Mouse (Mus musculus): ENCODE measurements around the gene Mllt3. TPM values are rescaled to one million over a fixed set of nuclear protein-coding genes. Genes with fewer than 3 reads are reported as not detected.
A peak's percentile ranks its signal among the peaks of the same experiment; 100 is the strongest.

Mllt3 gene
- polyA plus RNA-seq, 1 experiment from 2014 or later = 51.9 TPM

DNA sequence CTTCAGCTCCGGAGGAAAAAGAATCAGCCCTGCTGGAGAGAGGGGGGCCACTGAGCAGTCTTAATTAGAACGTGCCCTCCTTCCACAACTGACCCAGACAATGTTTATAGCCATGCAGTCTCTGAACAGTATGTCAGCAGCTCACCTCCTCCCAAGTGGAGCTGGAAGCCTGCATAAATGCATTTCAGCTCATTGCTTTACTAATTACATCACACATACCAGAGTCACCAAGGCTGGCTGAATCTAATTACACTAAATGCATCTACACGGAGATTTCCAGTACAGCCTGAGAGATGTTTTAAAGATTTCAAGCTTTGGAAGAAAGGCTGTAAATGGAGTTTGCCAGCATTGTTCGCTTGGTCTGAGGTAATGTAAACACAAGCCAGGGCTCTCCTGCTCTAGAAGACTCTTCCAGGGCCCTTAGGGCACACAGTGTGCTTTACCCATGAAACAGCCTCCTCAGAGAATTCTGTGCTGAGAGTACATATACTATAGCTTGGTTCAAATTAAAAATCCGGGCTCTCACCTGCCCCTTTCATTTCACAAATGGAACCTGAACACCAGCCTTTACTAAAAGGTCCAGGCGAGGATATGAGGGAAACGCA is 293.5 kb downstream of the Mllt3 start:
- Histone ChIP-seq H3K9ac (no peak overlapping the region), H3K27ac (peak overlapping the region; percentile 55; the same call in 1 of the 2 replicates), H3K27me3 (peaks cover 17% of the 10 kb centered on the region; the same call in 1 of the 2 replicates), H3K4me2 (replicated peaks) (no peak overlapping the region), H3K4me1 (peaks cover 36% of the 10 kb centered on the region), H3K4me3 (no peak overlapping the region), H3K9me3 (no peaks in the 10 kb centered on the region), H3K36me3 (no peaks in the 10 kb centered on the region)
- 21% methylated on average over 7 of the region's 7 CpGs for WGBS
- peak; percentile 51; the same call in 1 of the 2 replicates for ATAC-seq (ENCODE audit: low FRiP score, low read depth)

DNA sequence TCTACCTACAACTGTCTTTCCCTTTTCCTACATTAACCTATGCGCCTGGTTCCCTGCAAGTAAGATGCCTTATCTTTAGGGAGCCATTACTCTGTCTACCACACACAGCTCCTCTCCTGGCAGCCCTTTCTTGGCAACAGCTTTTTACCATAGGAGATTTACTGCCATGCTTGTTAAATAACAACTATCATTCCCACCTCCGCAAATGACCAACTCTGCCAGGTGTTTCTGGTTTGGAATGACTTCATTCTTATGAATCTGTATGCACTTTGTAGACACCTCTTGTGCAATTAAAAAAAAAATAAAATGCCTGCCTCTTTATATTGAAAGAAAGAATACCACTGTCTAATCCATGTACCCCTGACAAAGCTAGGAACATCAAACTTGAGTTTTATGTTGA is 294.1 kb downstream of the Mllt3 start:
- peak overlapping the region; percentile 55; the same call in 1 of the 2 replicates for H3K27ac ChIP-seq
- 26% methylated on average over 2 of the region's 2 CpGs for WGBS

DNA sequence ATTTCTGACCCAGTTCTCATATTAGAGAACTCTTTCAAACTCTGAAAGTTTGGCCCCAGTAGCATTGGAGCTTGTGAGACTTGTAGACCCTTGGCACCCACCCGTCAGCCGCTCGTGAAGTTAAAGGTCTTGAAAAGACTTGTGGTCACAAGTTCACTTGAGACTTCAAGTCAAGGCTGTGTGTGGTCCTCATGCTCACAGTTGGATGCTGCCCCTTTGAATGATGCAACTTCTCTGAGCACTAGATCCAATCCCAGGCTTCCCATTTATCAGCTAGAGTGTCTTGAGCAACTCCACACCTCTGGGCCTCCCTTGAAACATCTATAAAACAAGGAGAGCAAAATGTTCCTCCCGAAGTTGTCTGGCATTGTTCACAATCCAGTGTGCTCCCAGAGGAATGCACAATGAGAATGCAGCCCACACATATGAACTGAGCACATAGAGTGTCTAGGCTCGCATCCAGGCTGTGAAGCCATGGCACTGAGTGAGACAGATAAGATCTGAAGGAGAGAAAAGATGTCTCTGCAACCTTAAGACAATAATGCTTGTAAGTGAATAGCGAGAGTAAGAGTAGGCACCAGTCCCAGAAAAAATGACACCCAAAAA is 295.9 kb downstream of the Mllt3 start:
- no peak for ATAC-seq (ENCODE audit: low FRiP score, low read depth)
- 73% methylated on average over 6 of the region's 6 CpGs for WGBS

More for the DNA sequence above, 294.1 kb downstream of the Mllt3 start:
- peaks cover 36% of the 10 kb centered on the region for H3K4me1 ChIP-seq
- H3K4me2 ChIP-seq (replicated peaks) = no peak overlapping the region
- H3K27me3 ChIP-seq = peaks cover 20% of the 10 kb centered on the region; the same call in 1 of the 2 replicates
- no peak overlapping the region for H3K4me3 ChIP-seq
- H3K9me3 ChIP-seq = no peaks in the 10 kb centered on the region
- ATAC-seq (ENCODE audit: low FRiP score, low read depth) = no peak
- H3K36me3 ChIP-seq = no peaks in the 10 kb centered on the region
- no peak overlapping the region for H3K9ac ChIP-seq

DNA sequence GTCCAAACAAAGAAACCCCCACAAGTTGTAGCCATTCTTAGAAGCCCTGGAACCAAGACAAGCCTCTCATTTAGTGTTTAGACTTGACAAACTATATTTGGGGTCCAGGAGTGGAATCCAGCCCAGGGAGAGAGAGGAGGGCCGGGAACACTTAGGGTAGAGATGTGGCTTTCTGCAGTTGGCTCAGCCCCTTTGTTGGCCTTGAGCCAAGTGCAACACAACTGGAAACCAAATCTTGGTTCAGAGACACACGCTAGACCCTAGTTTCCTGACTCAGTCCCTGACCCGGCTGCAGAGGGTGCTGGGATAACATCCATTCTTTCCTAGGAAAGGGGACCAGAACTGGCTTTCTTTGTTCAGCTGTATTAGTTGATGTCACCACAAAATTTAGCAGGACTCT is 296.4 kb downstream of the Mllt3 start:
- no peak overlapping the region for H3K4me3 ChIP-seq
- peaks cover 37% of the 10 kb centered on the region for H3K4me1 ChIP-seq
- H3K27me3 ChIP-seq = peaks cover 19% of the 10 kb centered on the region; the same call in 1 of the 2 replicates
- no peaks in the 10 kb centered on the region for H3K9me3 ChIP-seq
- no peak overlapping the region for H3K27ac ChIP-seq
- no peaks in the 10 kb centered on the region for H3K36me3 ChIP-seq
- ATAC-seq (ENCODE audit: low FRiP score, low read depth) = no peak
- no peak overlapping the region for H3K9ac ChIP-seq
- no peak overlapping the region for H3K4me2 ChIP-seq (replicated peaks)
- WGBS = 47% methylated on average over 3 of the region's 3 CpGs

More for the DNA sequence above, 295.9 kb downstream of the Mllt3 start:
- Histone ChIP-seq H3K9me3 (no peaks in the 10 kb centered on the region), H3K27ac (no peak overlapping the region), H3K27me3 (peaks cover 21% of the 10 kb centered on the region; the same call in 1 of the 2 replicates), H3K4me3 (no peak overlapping the region), H3K4me2 (replicated peaks) (no peak overlapping the region), H3K36me3 (no peaks in the 10 kb centered on the region), H3K4me1 (peaks cover 36% of the 10 kb centered on the region), H3K9ac (no peak overlapping the region)

DNA sequence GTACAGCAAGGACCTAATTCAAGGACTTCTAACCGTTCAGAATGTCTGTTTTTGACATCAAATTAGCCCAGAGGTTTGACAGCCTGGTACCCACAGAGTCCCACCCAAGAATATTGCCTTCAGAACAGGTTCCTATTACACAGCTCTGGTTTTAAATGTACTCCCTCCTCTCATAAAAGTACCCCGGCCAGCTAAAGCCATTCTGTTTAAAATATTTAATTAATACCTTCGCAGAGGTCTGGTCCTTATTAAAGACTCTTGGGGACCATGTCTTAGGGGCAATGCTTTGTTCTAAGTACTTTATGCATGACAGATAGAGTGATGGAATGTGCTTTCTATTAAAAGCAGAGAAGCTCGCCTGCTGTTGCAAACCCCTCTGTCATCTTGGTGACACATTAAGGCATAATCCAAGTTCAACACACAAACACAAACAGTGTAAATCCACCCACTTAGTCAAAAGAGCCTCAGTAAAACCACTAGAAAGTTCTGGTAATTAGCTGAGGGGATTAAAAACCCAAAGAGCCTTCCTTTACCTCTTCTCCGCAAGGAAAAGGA is 302.0 kb downstream of the Mllt3 start:
- H3K4me1 ChIP-seq = peaks cover 12% of the 10 kb centered on the region
- no peak overlapping the region for H3K4me3 ChIP-seq
- H3K4me2 ChIP-seq (replicated peaks) = peak overlapping the region; percentile 21; the same call in 1 of the 2 replicates
- WGBS = 10% methylated on average over 5 of the region's 5 CpGs
- no peaks in the 10 kb centered on the region for H3K36me3 ChIP-seq
- peaks cover 20% of the 10 kb centered on the region for H3K27me3 ChIP-seq
- peak; percentile 36; the same call in 1 of the 2 replicates for ATAC-seq (ENCODE audit: low FRiP score, low read depth)
- H3K27ac ChIP-seq = no peak overlapping the region
- H3K9ac ChIP-seq = no peak overlapping the region
- no peaks in the 10 kb centered on the region for H3K9me3 ChIP-seq

DNA sequence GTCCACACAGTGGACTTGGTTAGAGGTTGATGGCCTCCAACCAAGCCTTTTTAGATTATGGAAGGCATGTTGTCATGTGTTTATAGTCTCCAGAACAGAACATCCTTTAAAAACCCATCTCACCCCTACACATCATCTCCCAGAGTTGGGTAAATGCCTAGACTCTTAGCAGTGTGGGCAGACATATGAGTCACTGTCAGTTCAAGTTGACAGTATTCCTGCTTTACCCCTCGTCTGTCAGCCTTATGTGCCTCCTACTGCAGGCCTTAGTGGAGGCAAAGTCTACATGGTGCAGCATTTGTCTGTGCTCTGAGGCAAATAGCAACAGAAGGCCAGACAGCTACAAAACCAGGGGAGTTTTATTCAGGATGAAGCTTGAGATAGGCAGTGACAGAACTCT is 304.6 kb downstream of the Mllt3 start:
- H3K27ac ChIP-seq = no peak overlapping the region
- H3K4me2 ChIP-seq (replicated peaks) = no peak overlapping the region
- H3K4me3 ChIP-seq = no peak overlapping the region
- H3K9ac ChIP-seq = no peak overlapping the region
- H3K27me3 ChIP-seq = peaks cover 23% of the 10 kb centered on the region
- no peaks in the 10 kb centered on the region for H3K36me3 ChIP-seq
- ATAC-seq (ENCODE audit: low FRiP score, low read depth) = no peak
- H3K9me3 ChIP-seq = no peaks in the 10 kb centered on the region
- peaks cover 12% of the 10 kb centered on the region for H3K4me1 ChIP-seq
- WGBS = 76% methylated on average over 1 of the region's 1 CpGs

DNA sequence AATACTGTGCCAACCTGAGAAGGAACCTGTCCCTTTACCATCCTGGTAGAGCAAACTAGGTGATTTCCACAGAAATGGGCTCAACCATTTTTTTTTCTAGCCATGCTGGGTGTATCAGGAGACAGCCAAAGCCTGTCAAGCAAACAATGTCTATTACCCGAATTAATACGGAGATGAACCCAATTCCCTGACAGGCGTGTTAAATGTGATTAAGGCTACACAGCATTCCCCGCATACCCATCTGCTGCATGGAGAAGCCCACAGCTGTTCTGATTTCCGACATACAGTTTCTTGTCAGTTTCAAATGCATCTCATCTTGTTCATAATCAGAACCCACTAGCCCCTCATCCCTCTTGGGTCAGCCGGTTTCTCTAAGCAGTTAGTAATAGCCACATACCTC is 309.7 kb downstream of the Mllt3 start:
- ATAC-seq (ENCODE audit: low FRiP score, low read depth) = no peak
- no peaks in the 10 kb centered on the region for H3K4me1 ChIP-seq
- no peak overlapping the region for H3K4me2 ChIP-seq (replicated peaks)
- no peak overlapping the region for H3K9ac ChIP-seq
- H3K9me3 ChIP-seq = no peaks in the 10 kb centered on the region
- peaks cover 39% of the 10 kb centered on the region for H3K27me3 ChIP-seq
- WGBS = 84% methylated on average over 6 of the region's 6 CpGs
- no peaks in the 10 kb centered on the region for H3K36me3 ChIP-seq
- no peak overlapping the region for H3K4me3 ChIP-seq
- no peak overlapping the region for H3K27ac ChIP-seq

Other genes starting within 250 kb of the Mllt3 start
- 12.5 and 13.1 TPM in 2 replicates for gene Focad, start 61.3 kb upstream of the Mllt3 start, polyA plus RNA-seq (2015; fragmentation: Nextera tagmentation; extraction: Ambion mirVana)

All from limb, embryonic 13.5 days (tissue).